Mouse (Mus musculus): ENCODE results near the gene Atg9a. TPM values are rescaled to one million over a fixed set of nuclear protein-coding genes. Genes with fewer than 3 reads are reported as not detected.

Gene Atg9a
- 55.1 and 56.4 TPM in 2 replicates for polyA plus RNA-seq (2012; rRNA removed)

GRCm38 (mm10) chr1:75191622-75192402, at the start of gene Atg9a, which contains the start of gene Ankzf1:
Gene Atg9a (minus strand): TSS chr1:75192196.
Gene Ankzf1 (plus strand): TSS chr1:75192151.

GRCm38 (mm10) chr1:75236117-75237050, 44.4 kb upstream of the Atg9a start, which contains the start of gene Dnajb2:
Gene Dnajb2 (plus strand): TSS chr1:75236406.

GRCm38 (mm10) chr1:75231664-75232152, 39.7 kb upstream of the Atg9a start, which contains the start of gene A630095N17Rik:
Gene A630095N17Rik (minus strand): TSS chr1:75232102.

GRCm38 (mm10) chr1:75219531-75219930, 27.5 kb upstream of the Atg9a start, which contains the start of gene Tuba4a:
Gene Tuba4a (minus strand): TSS chr1:75219865.

GRCm38 (mm10) chr1:75210136-75211087, 18.4 kb upstream of the Atg9a start, which contains the start of the genes Glb1l and Stk16:
Gene Glb1l (minus strand): TSS chr1:75210813.
Gene Stk16 (plus strand): TSS chr1:75210838.

GRCm38 (mm10) chr1:75180105-75180590, 11.8 kb downstream of the Atg9a start, which contains the start of gene Abcb6:
Gene Abcb6 (minus strand): TSS chr1:75180392.

GRCm38 (mm10) chr1:75168472-75169464, 23.2 kb downstream of the Atg9a start, which contains the start of gene Zfand2b:
Gene Zfand2b (plus strand): TSS chr1:75168646.

GRCm38 (mm10) chr1:75142301-75143261, 49.4 kb downstream of the Atg9a start, which contains the start of the genes Cnppd1 and Retreg2:
Gene Cnppd1 (minus strand): TSS chr1:75142711.
Gene Retreg2 (plus strand): TSS chr1:75142778.

GRCm38 (mm10) chr1:75133421-75134207, 58.4 kb downstream of the Atg9a start, which contains the start of gene Slc23a3:
Gene Slc23a3 (minus strand): TSS chr1:75133890.

Other genes starting within 250 kb of the Atg9a start
- gene Ihh, start 240.5 kb downstream of the Atg9a start, polyA plus RNA-seq (2012; rRNA removed), result 0.60 and 3.4 TPM in 2 replicates
- 3.0 and 3.8 TPM in 2 replicates for gene Nhej1, start 67.0 kb downstream of the Atg9a start, polyA plus RNA-seq (2012; rRNA removed)
- gene Slc23a3, start 58.3 kb downstream of the Atg9a start, polyA plus RNA-seq (2012; rRNA removed), result 0.06 and 0.15 TPM in 2 replicates
- gene Cnppd1, start 49.5 kb downstream of the Atg9a start, polyA plus RNA-seq (2012; rRNA removed), result 60.0 and 62.1 TPM in 2 replicates
- gene Retreg2, start 49.4 kb downstream of the Atg9a start, polyA plus RNA-seq (2012; rRNA removed), result 139 and 143 TPM in 2 replicates
- gene Zfand2b, start 23.6 kb downstream of the Atg9a start, polyA plus RNA-seq (2012; rRNA removed), result 53.6 and 56.3 TPM in 2 replicates
- 31.6 and 32.7 TPM in 2 replicates for gene Abcb6, start 11.8 kb downstream of the Atg9a start, polyA plus RNA-seq (2012; rRNA removed)
- gene Ankzf1, start within 50 bp of the Atg9a start, polyA plus RNA-seq (2012; rRNA removed), result 30.2 and 33.0 TPM in 2 replicates
- gene Glb1l, start 18.6 kb upstream of the Atg9a start, polyA plus RNA-seq (2012; rRNA removed), result 40.1 and 40.9 TPM in 2 replicates
- gene Stk16, start 18.6 kb upstream of the Atg9a start, polyA plus RNA-seq (2012; rRNA removed), result 261 and 262 TPM in 2 replicates
- 6.3 and 6.9 TPM in 2 replicates for gene Tuba4a, start 27.7 kb upstream of the Atg9a start, polyA plus RNA-seq (2012; rRNA removed)
- not detected in 2 replicates for gene A630095N17Rik, start 39.9 kb upstream of the Atg9a start, polyA plus RNA-seq (2012; rRNA removed)
- gene Dnajb2, start 44.2 kb upstream of the Atg9a start, polyA plus RNA-seq (2012; rRNA removed), result 49.5 and 53.3 TPM in 2 replicates
- gene Ptprn, start 72.3 kb upstream of the Atg9a start, polyA plus RNA-seq (2012; rRNA removed), result 36.6 and 47.6 TPM in 2 replicates
- gene Resp18, start 86.2 kb upstream of the Atg9a start, polyA plus RNA-seq (2012; rRNA removed), result 58.6 and 67.6 TPM in 2 replicates
- 146 and 166 TPM in 2 replicates for gene Dnpep, start 125.8 kb upstream of the Atg9a start, polyA plus RNA-seq (2012; rRNA removed)
- gene Des, start 168.1 kb upstream of the Atg9a start, polyA plus RNA-seq (2012; rRNA removed), result 0.93 and 10.1 TPM in 2 replicates
- gene Speg, start 183.1 kb upstream of the Atg9a start, polyA plus RNA-seq (2012; rRNA removed), result 41.4 and 54.7 TPM in 2 replicates
- 101 and 108 TPM in 2 replicates for gene Gmppa, start 243.7 kb upstream of the Atg9a start, polyA plus RNA-seq (2012; rRNA removed)

Data from central nervous system, embryonic 14 days (tissue).